Mouse (Mus musculus): ENCODE data around the gene Atg4d. TPM values are rescaled to one million over a fixed set of nuclear protein-coding genes. Genes with fewer than 3 reads are reported as not detected.

The Atg4d gene
- polyA plus RNA-seq, 1 experiment from 2014 or later, result 34.7 TPM

DNA sequence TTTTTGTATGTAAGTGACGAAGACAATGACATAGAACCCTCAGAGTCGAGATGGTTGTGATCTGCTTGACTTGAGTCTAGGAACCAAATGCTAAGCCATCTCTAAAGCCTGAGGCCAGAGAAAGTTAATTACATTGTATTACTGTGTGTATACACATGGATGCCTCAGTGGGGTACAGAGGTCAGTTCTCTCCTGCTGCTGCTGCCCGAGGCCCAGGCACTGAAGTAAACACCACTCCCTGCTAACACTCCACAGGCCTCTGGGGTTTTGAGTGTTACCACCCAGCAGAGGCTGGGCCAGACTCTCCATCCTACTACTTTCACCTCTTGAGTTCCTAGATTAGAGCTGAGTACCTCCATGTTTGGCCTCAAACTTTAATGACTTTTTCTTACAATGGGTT is 18.9 kb downstream of the Atg4d start:
- no peaks in the 10 kb centered on the region for H3K9me3 ChIP-seq (ENCODE audit: low read depth, low read length)
- peaks cover 12% of the 10 kb centered on the region; the same call in 1 of the 2 replicates for H3K4me1 ChIP-seq (ENCODE audit: insufficient read depth)
- H3K9ac ChIP-seq, result no peak overlapping the region
- DNase-seq, result no peak
- H3K36me3 ChIP-seq (ENCODE audit: insufficient read depth), result peaks cover 55% of the 10 kb centered on the region
- H3K4me3 ChIP-seq (ENCODE audit: low read depth, low read length), result no peak overlapping the region
- ATAC-seq (ENCODE audit: insufficient read depth), result no peak
- TF ChIP-seq CTCF (IDR thresholded peaks at IDR 0.05; ENCODE audit: low read depth), result no peak
- H3K27me3 ChIP-seq (ENCODE audit: insufficient read depth, low read length), result no peaks in the 10 kb centered on the region
- H3K4me2 ChIP-seq, result no peak overlapping the region
- no peak overlapping the region for H3K27ac ChIP-seq (ENCODE audit: low read depth)
- 74% methylated on average over 3 of the region's 3 CpGs for WGBS

DNA sequence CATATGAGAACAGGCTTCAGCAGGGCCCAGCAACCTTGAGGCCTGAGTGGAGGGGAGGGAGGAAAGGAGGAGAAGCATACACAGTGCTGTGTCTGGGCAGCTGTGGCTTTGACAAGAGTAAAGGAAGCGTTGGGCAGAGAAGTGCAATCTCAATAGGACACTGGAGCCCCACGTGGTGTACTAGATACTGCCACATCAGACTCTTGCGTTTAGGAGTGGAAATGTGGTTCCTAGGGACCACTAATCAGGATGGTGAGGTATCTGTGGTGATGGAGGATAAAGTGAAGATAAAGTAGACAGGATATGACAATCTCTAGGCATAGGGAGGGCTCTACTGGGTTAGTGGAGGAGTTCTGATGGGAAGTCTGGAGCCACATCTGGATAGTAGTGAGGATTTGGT is 21.7 kb downstream of the Atg4d start:
- WGBS, result 59% methylated on average over 3 of the region's 3 CpGs
- DNase-seq (no peak), ATAC-seq (ENCODE audit: insufficient read depth) (no peak)
- Histone ChIP-seq H3K36me3 (ENCODE audit: insufficient read depth) (peaks cover 27% of the 10 kb centered on the region), H3K27ac (ENCODE audit: low read depth) (no peak overlapping the region), H3K9me3 (ENCODE audit: low read depth, low read length) (no peaks in the 10 kb centered on the region), H3K4me1 (ENCODE audit: insufficient read depth) (peaks cover 21% of the 10 kb centered on the region; the same call in 1 of the 2 replicates), H3K4me3 (ENCODE audit: low read depth, low read length) (peak overlapping the region; percentile 82), H3K27me3 (ENCODE audit: insufficient read depth, low read length) (no peaks in the 10 kb centered on the region), H3K4me2 (peak overlapping the region; percentile 75), H3K9ac (peak overlapping the region; percentile 72)
- no peak for TF ChIP-seq CTCF (IDR thresholded peaks at IDR 0.05; ENCODE audit: low read depth)

DNA sequence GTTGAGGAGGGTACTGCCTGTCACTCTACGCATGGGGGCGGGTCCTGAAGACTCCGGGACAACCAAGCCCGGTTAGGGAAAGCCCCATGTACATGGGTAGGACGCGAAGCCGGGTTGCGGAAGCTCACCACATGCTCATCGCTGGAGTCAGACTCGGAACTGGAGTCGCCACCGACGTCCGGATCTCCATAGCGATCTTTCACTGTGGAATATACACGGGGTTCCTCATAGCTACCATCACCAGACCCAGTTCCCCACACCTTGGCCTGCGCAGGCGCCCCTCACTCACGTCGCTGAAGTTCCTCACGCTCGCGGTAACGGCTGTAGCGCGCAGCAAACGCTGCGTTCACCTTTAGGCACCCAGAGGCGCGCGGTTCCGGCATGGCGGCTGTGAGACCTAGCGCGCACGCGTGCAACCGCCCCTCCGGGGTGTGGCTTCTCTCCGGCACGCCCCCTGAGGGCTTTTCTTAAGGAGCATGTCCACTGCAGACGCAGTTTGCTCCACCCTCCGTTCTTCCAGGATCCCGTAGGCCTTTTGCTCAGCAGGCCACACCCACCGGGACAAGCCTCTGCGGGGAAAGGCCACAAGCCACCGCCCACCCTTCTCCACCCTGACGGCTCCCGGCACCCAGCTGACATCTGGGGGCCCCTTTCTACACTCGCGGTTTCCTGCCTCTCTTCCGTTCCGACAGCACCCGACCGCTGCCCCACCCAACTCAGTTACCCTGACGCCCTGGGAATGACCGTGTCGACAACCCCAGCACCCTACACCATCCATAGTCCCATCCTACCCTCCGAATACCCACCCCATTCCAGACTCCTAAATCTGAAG is 22.7 kb downstream of the Atg4d start, which contains the start of gene Kri1:
Kri1 (minus strand) TSS at position 399 of the 832 bp plus-strand sequence.
- 0 out of 2 replicates have a peak, but pooled peaks have one; percentile 10 for TF ChIP-seq CTCF (IDR thresholded peaks at IDR 0.05; ENCODE audit: low read depth)
- Histone ChIP-seq H3K9ac (peak within 1 kb of the TSS; percentile 72), H3K4me1 (ENCODE audit: insufficient read depth) (peaks cover 21% of the 10 kb centered on the region; the same call in 1 of the 2 replicates), H3K4me2 (peak within 1 kb of the TSS; percentile 75), H3K4me3 (ENCODE audit: low read depth, low read length) (peak within 1 kb of the TSS; percentile 82), H3K9me3 (ENCODE audit: low read depth, low read length) (no peaks in the 10 kb centered on the region), H3K27ac (ENCODE audit: low read depth) (peak within 1 kb of the TSS; percentile 88), H3K36me3 (ENCODE audit: insufficient read depth) (peaks cover 18% of the 10 kb centered on the region), H3K27me3 (ENCODE audit: insufficient read depth, low read length) (no peaks in the 10 kb centered on the region)
- ATAC-seq (ENCODE audit: insufficient read depth), result peak; percentile 59
- WGBS, result under 1% methylated on average over 59 of the region's 59 CpGs
- DNase-seq, result peak; percentile 99

DNA sequence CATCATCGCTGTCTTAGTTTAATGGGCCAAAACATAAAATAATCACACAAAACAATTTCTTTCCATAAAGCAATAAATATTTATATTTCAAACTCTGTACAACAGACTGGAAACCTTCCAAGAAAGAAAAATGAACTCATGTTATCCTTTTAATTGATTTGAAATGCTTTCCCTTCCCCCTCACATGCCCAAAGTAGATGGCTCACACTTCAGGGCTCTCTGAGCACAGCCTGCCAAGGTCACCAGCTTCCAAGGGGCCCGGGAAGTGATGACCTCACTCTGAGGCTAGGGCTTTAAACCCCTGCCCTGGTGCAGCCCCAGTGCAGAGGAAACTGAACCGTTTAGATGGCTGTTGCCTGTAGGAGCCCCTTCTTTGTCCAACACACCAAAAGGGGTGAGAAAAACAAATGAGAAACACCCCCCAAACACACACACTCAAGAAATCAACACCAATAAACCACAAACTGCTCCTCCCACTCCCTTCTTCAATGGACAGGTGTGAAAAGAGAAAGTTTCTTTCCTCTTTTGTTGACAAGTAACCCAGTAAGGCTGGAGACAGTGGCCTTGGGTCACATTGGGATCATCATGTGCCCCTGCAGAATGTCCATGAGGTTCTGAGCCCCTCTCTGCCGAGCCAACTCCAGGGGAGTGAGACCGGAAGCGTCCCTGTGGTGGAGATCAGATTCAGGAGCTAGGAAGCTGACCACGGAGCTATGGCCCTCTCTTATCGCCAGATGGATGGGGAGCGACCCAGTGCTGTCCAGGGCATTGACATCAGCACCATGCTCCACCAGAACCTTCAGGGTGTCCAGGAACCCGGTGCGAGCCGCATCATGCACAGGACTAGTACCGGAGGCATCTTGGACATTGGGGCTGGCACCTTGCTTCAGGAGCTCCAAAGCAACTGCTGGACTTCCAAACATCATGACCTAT is 23.6 kb downstream of the Atg4d start:
- H3K27ac ChIP-seq (ENCODE audit: low read depth), result peak overlapping the region; percentile 72
- peaks cover 21% of the 10 kb centered on the region; the same call in 1 of the 2 replicates for H3K4me1 ChIP-seq (ENCODE audit: insufficient read depth)
- peaks cover 16% of the 10 kb centered on the region for H3K36me3 ChIP-seq (ENCODE audit: insufficient read depth)
- no peaks in the 10 kb centered on the region for H3K27me3 ChIP-seq (ENCODE audit: insufficient read depth, low read length)
- 69% methylated on average over 13 of the region's 13 CpGs for WGBS
- ATAC-seq (ENCODE audit: insufficient read depth) (no peak), DNase-seq (peak; percentile 65)
- peak overlapping the region; percentile 28 for H3K9ac ChIP-seq
- peak overlapping the region; percentile 75 for H3K4me2 ChIP-seq
- TF ChIP-seq CTCF (IDR thresholded peaks at IDR 0.05; ENCODE audit: low read depth), result no peak
- peak overlapping the region; percentile 82 for H3K4me3 ChIP-seq (ENCODE audit: low read depth, low read length)
- no peaks in the 10 kb centered on the region for H3K9me3 ChIP-seq (ENCODE audit: low read depth, low read length)

DNA sequence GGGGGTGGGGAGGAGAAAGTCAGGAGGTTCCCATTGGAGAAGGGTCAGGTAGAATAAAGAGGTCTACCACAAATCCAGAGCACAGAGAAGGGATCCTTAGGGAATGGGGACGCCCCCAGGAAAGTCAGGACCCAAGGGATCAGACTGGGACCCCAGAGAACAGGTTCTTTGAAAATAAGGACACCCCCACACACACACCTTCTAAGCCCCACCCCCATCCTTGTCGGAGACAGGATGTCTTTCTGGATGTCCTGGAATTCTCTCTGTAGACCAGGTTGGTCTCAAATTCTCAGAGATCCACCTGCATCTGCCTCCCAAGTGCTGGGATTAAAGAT is 24.2 kb downstream of the Atg4d start:
- H3K4me3 ChIP-seq (ENCODE audit: low read depth, low read length), result peak overlapping the region; percentile 61
- H3K9ac ChIP-seq, result peak overlapping the region; percentile 71; the same call in 1 of the 2 replicates
- H3K4me2 ChIP-seq, result peak overlapping the region; percentile 75
- WGBS, result 68% methylated on average over 2 of the region's 2 CpGs
- DNase-seq (no peak), ATAC-seq (ENCODE audit: insufficient read depth) (no peak)
- H3K27ac ChIP-seq (ENCODE audit: low read depth), result no peak overlapping the region
- peaks cover 9% of the 10 kb centered on the region for H3K36me3 ChIP-seq (ENCODE audit: insufficient read depth)
- H3K4me1 ChIP-seq (ENCODE audit: insufficient read depth), result peaks cover 21% of the 10 kb centered on the region; the same call in 1 of the 2 replicates
- no peaks in the 10 kb centered on the region for H3K9me3 ChIP-seq (ENCODE audit: low read depth, low read length)
- no peak for TF ChIP-seq CTCF (IDR thresholded peaks at IDR 0.05; ENCODE audit: low read depth)
- H3K27me3 ChIP-seq (ENCODE audit: insufficient read depth, low read length), result no peaks in the 10 kb centered on the region

DNA sequence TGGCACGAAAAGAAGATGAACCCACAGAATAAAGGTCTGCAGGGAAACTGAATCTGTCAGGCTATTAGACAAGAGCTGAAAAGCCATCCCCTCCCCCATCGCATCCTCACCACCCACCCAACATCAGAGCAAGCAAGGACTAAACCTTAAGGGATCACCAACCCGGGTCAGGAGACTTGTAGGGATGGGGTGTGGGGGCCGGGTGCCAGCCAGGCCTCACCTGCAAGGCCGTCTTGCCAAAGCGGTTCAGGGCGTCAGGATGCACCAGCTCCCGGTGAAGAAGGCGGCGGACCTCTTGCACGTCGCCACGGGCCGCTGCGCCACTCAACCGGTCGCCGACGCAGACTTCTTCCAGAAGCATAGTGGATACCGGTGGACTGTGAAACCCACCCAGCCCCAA is 25.5 kb downstream of the Atg4d start:
- ATAC-seq (ENCODE audit: insufficient read depth) (no peak), DNase-seq (no peak)
- no peak for TF ChIP-seq CTCF (IDR thresholded peaks at IDR 0.05; ENCODE audit: low read depth)
- H3K4me1 ChIP-seq (ENCODE audit: insufficient read depth), result peaks cover 21% of the 10 kb centered on the region; the same call in 1 of the 2 replicates
- H3K9me3 ChIP-seq (ENCODE audit: low read depth, low read length), result no peaks in the 10 kb centered on the region
- peak overlapping the region; percentile 78 for H3K27ac ChIP-seq (ENCODE audit: low read depth)
- H3K4me2 ChIP-seq, result peak overlapping the region; percentile 75
- peak overlapping the region; percentile 71 for H3K9ac ChIP-seq
- WGBS, result under 1% methylated on average over 20 of the region's 20 CpGs
- H3K27me3 ChIP-seq (ENCODE audit: insufficient read depth, low read length), result no peaks in the 10 kb centered on the region
- H3K4me3 ChIP-seq (ENCODE audit: low read depth, low read length), result peak overlapping the region; percentile 61
- H3K36me3 ChIP-seq (ENCODE audit: insufficient read depth), result no peaks in the 10 kb centered on the region

Measured in lung, embryonic 14.5 days (tissue).